Mouse (Mus musculus) intestine, embryonic 14.5 days (tissue): ENCODE data around the gene Tns2. TPM values are rescaled to one million over a fixed set of nuclear protein-coding genes. Genes with fewer than 3 reads are reported as not detected.

Experiments used
- ATAC-seq: fragments of 200-750 bp; cut with Nextera tagmentation; replicated peaks from 2 replicates; pipeline ENCODE4 v1.8.0; 2017; ENCODE audit warnings: low read depth, moderate number of reproducible peaks, moderate TSS enrichment, moderate library complexity; ENCODE audit not compliant: low FRiP score, low TSS enrichment
- DNase-seq: peaks from one replicate; pipeline ENCODE4 v3.0.0-alpha.2; 2018; ENCODE audit warnings: low spot score
- H3K27ac ChIP-seq: fragments of 300-500 bp; sonication (generic); 2 replicates; pipeline ENCODE4 v1.5.1; 2014; ENCODE audit warnings: low read depth, mild to moderate bottlenecking, control low read depth
- H3K27me3 ChIP-seq: fragments of 300-500 bp; sonication (generic); replicated peaks from 2 replicates; pipeline ENCODE4 v1.6.1; 2014; ENCODE audit warnings: low read length, control low read depth; ENCODE audit not compliant: control insufficient read depth, insufficient read depth
- H3K36me3 ChIP-seq: fragments of 300-500 bp; sonication (generic); 2 replicates; pipeline ENCODE4 v1.6.1; 2014; ENCODE audit warnings: low read length, control low read depth; ENCODE audit not compliant: control insufficient read depth, insufficient read depth
- H3K4me1 ChIP-seq: fragments of 300-500 bp; sonication (generic); replicated peaks from 2 replicates; pipeline ENCODE4 v1.6.1; 2014; ENCODE audit warnings: low read length, control low read depth, mixed read lengths; ENCODE audit not compliant: control insufficient read depth, insufficient read depth
- H3K4me2 ChIP-seq: fragments of 300-500 bp; sonication (generic); 2 replicates; pipeline ENCODE4 v1.6.1; 2014; ENCODE audit warnings: low read length
- H3K4me3 ChIP-seq: fragments of 300-500 bp; sonication (generic); 2 replicates; pipeline ENCODE4 v1.5.1; 2014; ENCODE audit warnings: low read depth, low read length, control low read depth, mixed read lengths
- H3K9ac ChIP-seq: fragments of 300-500 bp; sonication (generic); 2 replicates; pipeline ENCODE4 v1.6.1; 2014; ENCODE audit warnings: mild to moderate bottlenecking, low read length
- H3K9me3 ChIP-seq: fragments of 300-500 bp; sonication (generic); 2 replicates; pipeline ENCODE4 v1.6.1; 2016; ENCODE audit warnings: low read length, control low read depth; ENCODE audit not compliant: control insufficient read depth
- WGBS: fragments of 180-500 bp; shearing (Covaris S2); extraction: QIAGEN DNeasy Blood & Tissue Kit; methylation state at CpG from one replicate; pipeline ENCODE4 v1.1.7; 2014; 5-methylcytosine and 5-hydroxymethylcytosine counted together
- polyA plus RNA-seq: library from polyadenylated mRNA; unstranded; fragments of >200 nt; fragmentation: Nextera tagmentation; extraction: Ambion mirVana; gene quantifications from 2 replicates; pipeline ENCODE4 v1.2.1, GENCODE M21; 2014

Gene Tns2
- polyA plus RNA-seq, 1 experiment from 2014 or later = 41.5 TPM

- no peak overlapping the region for H3K4me3 ChIP-seq
- peak overlapping the region; percentile 43; the same call in 1 of the 2 replicates for H3K4me2 ChIP-seq
- no peaks in the 10 kb centered on the region for H3K9me3 ChIP-seq
- no peak overlapping the region for H3K27ac ChIP-seq
- peaks cover 46% of the 10 kb centered on the region for H3K36me3 ChIP-seq
- peaks cover 57% of the 10 kb centered on the region for H3K4me1 ChIP-seq
- no peak overlapping the region for H3K9ac ChIP-seq
- ATAC-seq (no peak), DNase-seq (no peak)
- H3K27me3 ChIP-seq = no peaks in the 10 kb centered on the region
- 38% methylated on average over 18 of the region's 18 CpGs for WGBS
These were observed 5.8 kb downstream of the Tns2 start for GRCm38 (mm10) chr15:102105764-102106730.

GRCm38 (mm10) chr15:102106754-102107456 is 6.7 kb downstream of the Tns2 start:
- WGBS = 24% methylated on average over 38 of the region's 38 CpGs
- ATAC-seq = no peak
- peaks cover 49% of the 10 kb centered on the region for H3K4me1 ChIP-seq

GRCm38 (mm10) chr15:102107689-102108573 is 7.7 kb downstream of the Tns2 start:
- Histone ChIP-seq H3K27me3 (no peaks in the 10 kb centered on the region), H3K4me2 (no peak overlapping the region; the same call in 1 of the 2 replicates), H3K36me3 (peaks cover 65% of the 10 kb centered on the region), H3K4me3 (no peak overlapping the region), H3K27ac (no peak overlapping the region), H3K4me1 (peaks cover 39% of the 10 kb centered on the region), H3K9me3 (no peaks in the 10 kb centered on the region), H3K9ac (no peak overlapping the region)
- DNase-seq (peak; percentile 87), ATAC-seq (no peak)
- WGBS = 49% methylated on average over 13 of the region's 13 CpGs

More at GRCm38 (mm10) chr15:102106754-102107456, 6.7 kb downstream of the Tns2 start:
- peak overlapping the region; percentile 43 for H3K4me2 ChIP-seq
- H3K36me3 ChIP-seq = peaks cover 54% of the 10 kb centered on the region
- H3K27ac ChIP-seq = no peak overlapping the region
- H3K9ac ChIP-seq = no peak overlapping the region
- H3K27me3 ChIP-seq = no peaks in the 10 kb centered on the region
- no peaks in the 10 kb centered on the region for H3K9me3 ChIP-seq
- H3K4me3 ChIP-seq = peak overlapping the region; percentile 9
- peak; percentile 77 for DNase-seq

- H3K36me3 ChIP-seq = peaks cover 74% of the 10 kb centered on the region
These were observed 8.7 kb downstream of the Tns2 start for GRCm38 (mm10) chr15:102108651-102109525.

GRCm38 (mm10) chr15:102110271-102110670 is 10.1 kb downstream of the Tns2 start:
- no peak overlapping the region for H3K9ac ChIP-seq
- H3K9me3 ChIP-seq = no peaks in the 10 kb centered on the region
- DNase-seq (no peak), ATAC-seq (no peak)
- 94% methylated on average over 7 of the region's 7 CpGs for WGBS
- H3K27ac ChIP-seq = no peak overlapping the region
- H3K27me3 ChIP-seq = no peaks in the 10 kb centered on the region
- H3K4me1 ChIP-seq = peaks cover 18% of the 10 kb centered on the region
- H3K4me3 ChIP-seq = no peak overlapping the region
- H3K36me3 ChIP-seq = peaks cover 87% of the 10 kb centered on the region
- no peak overlapping the region for H3K4me2 ChIP-seq

More at GRCm38 (mm10) chr15:102108651-102109525, 8.7 kb downstream of the Tns2 start:
- 0 out of 2 replicates have a peak, but pooled peaks have one; percentile 9 for ATAC-seq
- Histone ChIP-seq H3K27ac (no peak overlapping the region), H3K9ac (no peak overlapping the region), H3K9me3 (no peaks in the 10 kb centered on the region), H3K4me1 (peaks cover 29% of the 10 kb centered on the region), H3K4me2 (no peak overlapping the region), H3K4me3 (no peak overlapping the region), H3K27me3 (no peaks in the 10 kb centered on the region)
- 50% methylated on average over 18 of the region's 18 CpGs for WGBS
- DNase-seq = peak; percentile 86

GRCm38 (mm10) chr15:102110701-102111494 is 10.7 kb downstream of the Tns2 start:
- WGBS = 72% methylated on average over 29 of the region's 29 CpGs
- Histone ChIP-seq H3K9me3 (no peaks in the 10 kb centered on the region), H3K27ac (no peak overlapping the region), H3K4me1 (peaks cover 11% of the 10 kb centered on the region), H3K36me3 (peaks cover 93% of the 10 kb centered on the region), H3K4me2 (no peak overlapping the region), H3K9ac (no peak overlapping the region), H3K27me3 (no peaks in the 10 kb centered on the region), H3K4me3 (no peak overlapping the region)
- no peak for ATAC-seq
- DNase-seq = no peak

GRCm38 (mm10) chr15:102111495-102111829 is 11.2 kb downstream of the Tns2 start:
- H3K27ac ChIP-seq = no peak overlapping the region
- H3K27me3 ChIP-seq = no peaks in the 10 kb centered on the region
- 89% methylated on average over 11 of the region's 11 CpGs for WGBS
- H3K9ac ChIP-seq = no peak overlapping the region
- no peak for DNase-seq
- H3K36me3 ChIP-seq = peaks cover 93% of the 10 kb centered on the region
- ATAC-seq = no peak
- no peak overlapping the region for H3K4me3 ChIP-seq
- H3K4me1 ChIP-seq = peaks cover 8% of the 10 kb centered on the region
- H3K9me3 ChIP-seq = no peaks in the 10 kb centered on the region
- H3K4me2 ChIP-seq = no peak overlapping the region
